Mouse (Mus musculus) kidney, embryonic 14.5 days (tissue): Measurements from ENCODE around the gene Dapk3. TPM values are rescaled to one million over a fixed set of nuclear protein-coding genes. Genes with fewer than 3 reads are reported as not detected.

Source experiments
- ATAC-seq: fragments of 200-750 bp; cut with Nextera tagmentation; 2 replicates; pipeline ENCODE4 v1.8.0; 2017; ENCODE audit warnings: moderate number of reproducible peaks, mild to moderate bottlenecking, moderate TSS enrichment, moderate library complexity; ENCODE audit not compliant: low FRiP score, low TSS enrichment
- H3K27ac ChIP-seq: fragments of 300-500 bp; sonication (generic); 2 replicates; pipeline ENCODE4 v1.5.1; 2014; ENCODE audit warnings: low read depth, mild to moderate bottlenecking, low read length, moderate library complexity, mixed read lengths
- H3K27me3 ChIP-seq: fragments of 300-500 bp; sonication (generic); 2 replicates; pipeline ENCODE4 v1.6.1; 2014; ENCODE audit warnings: mild to moderate bottlenecking, low read length; ENCODE audit not compliant: control insufficient read depth, insufficient read depth
- H3K36me3 ChIP-seq: fragments of 300-500 bp; sonication (generic); 2 replicates; pipeline ENCODE4 v1.6.1; 2014; ENCODE audit warnings: low read length, mixed read lengths; ENCODE audit not compliant: control insufficient read depth, insufficient read depth
- H3K4me1 ChIP-seq: fragments of 300-500 bp; sonication (generic); 2 replicates; pipeline ENCODE4 v1.6.1; 2014; ENCODE audit warnings: low read length, mixed read lengths; ENCODE audit not compliant: control insufficient read depth, insufficient read depth
- H3K4me2 ChIP-seq: fragments of 300-500 bp; sonication (generic); replicated peaks from 2 replicates; pipeline ENCODE4 v1.6.1; 2014; ENCODE audit warnings: low read depth, mild to moderate bottlenecking, low read length
- H3K4me3 ChIP-seq: fragments of 300-500 bp; sonication (generic); 2 replicates; pipeline ENCODE4 v1.5.1; 2014; ENCODE audit warnings: mild to moderate bottlenecking, low read length
- H3K9ac ChIP-seq: fragments of 300-500 bp; sonication (generic); 2 replicates; pipeline ENCODE4 v1.6.1; 2014; ENCODE audit warnings: low read depth, mild to moderate bottlenecking, low read length, moderate library complexity
- H3K9me3 ChIP-seq: fragments of 300-500 bp; sonication (generic); 2 replicates; pipeline ENCODE4 v1.6.1; 2016; ENCODE audit warnings: low read length; ENCODE audit not compliant: control insufficient read depth
- whole genome bisulfite sequencing: fragments of 180-500 bp; shearing (Covaris S2); extraction: QIAGEN DNeasy Blood & Tissue Kit; methylation state at CpG from one replicate; pipeline ENCODE4 v1.1.7; 2014; 5-methylcytosine and 5-hydroxymethylcytosine counted together
- polyA plus RNA-seq: library from polyadenylated mRNA; unstranded; fragments of >200 nt; fragmentation: Nextera tagmentation; extraction: Ambion mirVana; gene quantifications from 2 replicates; pipeline ENCODE4 v1.2.1, GENCODE M21; 2014

Gene Dapk3
- 45.7 and 58.0 TPM in 2 replicates for polyA plus RNA-seq

DNA sequence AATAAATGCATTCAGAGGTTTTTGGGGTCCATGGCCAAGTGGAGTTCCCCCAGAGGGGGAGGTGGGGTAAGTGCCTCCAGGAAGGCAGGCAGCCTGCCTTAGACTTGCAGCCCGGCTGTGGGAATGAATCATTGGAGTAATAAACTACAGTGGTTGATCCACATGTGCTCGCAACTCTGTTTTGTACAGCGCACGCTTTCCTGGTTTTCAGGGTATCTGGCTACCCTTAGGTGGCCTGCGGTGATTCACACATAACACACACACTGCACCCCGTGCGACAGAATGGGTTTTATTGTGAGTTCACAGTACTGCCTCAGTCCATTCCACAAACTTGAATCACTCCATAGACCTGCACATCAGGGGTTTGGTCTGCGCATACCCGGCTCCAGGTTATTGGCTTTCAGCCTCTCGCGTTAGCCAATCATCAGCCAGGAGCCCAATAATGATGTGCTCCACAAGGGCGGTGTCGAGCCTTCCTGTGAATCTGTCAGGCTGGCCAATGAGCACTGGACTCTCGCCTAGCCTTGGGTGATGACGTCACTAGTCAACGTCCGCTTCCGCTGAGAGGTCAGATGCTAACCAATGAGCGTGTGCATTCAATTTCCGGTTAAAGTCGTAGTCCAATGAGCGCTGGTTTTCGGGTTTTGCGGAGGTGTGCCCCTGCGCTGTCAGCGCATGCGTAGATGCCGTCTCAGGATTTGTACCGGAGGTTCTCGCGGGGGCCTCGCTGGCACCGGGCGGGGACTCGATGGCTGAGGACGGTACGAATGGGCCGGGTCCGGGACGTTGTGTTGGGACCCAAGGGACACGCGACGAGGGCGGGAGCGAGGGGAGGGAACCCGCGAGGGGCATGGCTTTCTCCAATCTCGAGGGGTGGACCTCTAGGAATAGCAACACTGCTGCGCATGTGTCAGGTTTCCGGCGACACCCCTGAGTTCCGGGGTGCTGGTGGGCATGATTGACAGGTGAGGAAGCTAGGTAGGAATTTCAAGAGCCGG, at the start of gene Dapk3:
Dapk3 (plus strand) TSS at position 670 of the 998 bp plus-strand sequence.
- Histone ChIP-seq H3K4me1 (peaks cover 22% of the 10 kb centered on the region; the same call in 1 of the 2 replicates), H3K36me3 (peaks cover 67% of the 10 kb centered on the region), H3K27me3 (no peaks in the 10 kb centered on the region), H3K4me2 (peak within 1 kb of the TSS; percentile 56), H3K4me3 (peak within 1 kb of the TSS; percentile 68), H3K27ac (peak within 1 kb of the TSS; percentile 66), H3K9ac (peak within 1 kb of the TSS; percentile 72), H3K9me3 (no peaks in the 10 kb centered on the region)
- WGBS = 5% methylated on average over 53 of the region's 53 CpGs
- ATAC-seq = peak; percentile 93

GRCm38 (mm10) chr10:81134181-81134587, 48.6 kb upstream of the Dapk3 start:
- Histone ChIP-seq H3K4me1 (peaks cover 24% of the 10 kb centered on the region), H3K9me3 (no peaks in the 10 kb centered on the region), H3K27me3 (peaks cover 3% of the 10 kb centered on the region; the same call in 1 of the 2 replicates), H3K36me3 (no peaks in the 10 kb centered on the region), H3K4me3 (peak overlapping the region; percentile 11; the same call in 1 of the 2 replicates), H3K4me2 (no peak overlapping the region; the same call in 1 of the 2 replicates), H3K9ac (no peak overlapping the region), H3K27ac (no peak overlapping the region)
- no peak for ATAC-seq
- 2% methylated on average over 16 of the region's 16 CpGs for WGBS

DNA sequence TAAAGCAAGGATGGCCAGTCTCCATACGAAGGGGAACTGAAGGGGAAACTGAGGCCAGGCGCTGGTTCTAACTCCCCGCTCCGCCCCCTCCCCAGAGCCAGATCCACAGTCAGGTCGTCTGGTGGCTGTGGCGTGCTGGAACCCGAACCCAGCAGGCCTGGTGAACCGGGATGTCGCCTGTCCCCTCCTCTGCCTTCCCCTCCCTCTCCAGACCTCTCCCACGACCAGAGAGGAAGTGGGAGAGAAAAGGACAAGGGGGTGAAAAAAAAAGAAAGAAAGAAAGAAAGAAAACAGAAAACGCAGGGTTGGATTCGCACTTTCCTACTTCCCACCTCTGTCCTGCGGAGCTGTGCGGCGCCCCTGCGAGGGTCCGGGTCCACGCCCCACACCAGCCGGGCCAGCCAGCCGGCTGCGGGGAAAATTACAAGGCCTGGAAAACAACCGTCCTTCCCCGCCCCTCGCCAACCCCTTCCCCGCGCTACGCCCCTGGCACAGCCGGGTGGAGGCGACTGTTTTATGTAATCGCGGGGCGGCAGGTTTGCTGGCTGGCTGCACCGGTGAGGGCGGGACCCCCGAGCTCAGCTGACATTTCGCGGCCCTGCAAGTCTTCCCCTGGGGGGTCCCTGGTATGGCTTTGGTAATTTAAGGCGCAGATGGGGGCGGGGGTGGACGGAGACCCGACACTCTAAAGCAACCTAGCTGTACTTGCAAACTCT, 47.7 kb upstream of the Dapk3 start, which contains the start of gene Zbtb7a:
Zbtb7a (plus strand) TSS at position 255 of the 716 bp plus-strand sequence.
- 1% methylated on average over 41 of the region's 41 CpGs for WGBS
- Histone ChIP-seq H3K9me3 (no peaks in the 10 kb centered on the region), H3K36me3 (no peaks in the 10 kb centered on the region), H3K9ac (peak within 1 kb of the TSS; percentile 97), H3K27me3 (peaks cover 3% of the 10 kb centered on the region; the same call in 1 of the 2 replicates), H3K4me1 (peaks cover 33% of the 10 kb centered on the region), H3K4me2 (peak within 1 kb of the TSS; percentile 100), H3K4me3 (peak within 1 kb of the TSS; percentile 90), H3K27ac (peak within 1 kb of the TSS; percentile 99; the same call in 1 of the 2 replicates)
- ATAC-seq = no peak

GRCm38 (mm10) chr10:81135831-81136705, 46.7 kb upstream of the Dapk3 start:
- ATAC-seq = peak; percentile 18; the same call in 1 of the 2 replicates
- H3K36me3 ChIP-seq = no peaks in the 10 kb centered on the region
- H3K27ac ChIP-seq = peak overlapping the region; percentile 99
- H3K4me2 ChIP-seq = peak overlapping the region; percentile 100
- peak overlapping the region; percentile 90 for H3K4me3 ChIP-seq
- H3K9me3 ChIP-seq = no peaks in the 10 kb centered on the region
- peaks cover 43% of the 10 kb centered on the region for H3K4me1 ChIP-seq
- peak overlapping the region; percentile 97 for H3K9ac ChIP-seq
- under 1% methylated on average over 61 of the region's 86 CpGs for WGBS
- H3K27me3 ChIP-seq = peaks cover 3% of the 10 kb centered on the region; the same call in 1 of the 2 replicates

DNA sequence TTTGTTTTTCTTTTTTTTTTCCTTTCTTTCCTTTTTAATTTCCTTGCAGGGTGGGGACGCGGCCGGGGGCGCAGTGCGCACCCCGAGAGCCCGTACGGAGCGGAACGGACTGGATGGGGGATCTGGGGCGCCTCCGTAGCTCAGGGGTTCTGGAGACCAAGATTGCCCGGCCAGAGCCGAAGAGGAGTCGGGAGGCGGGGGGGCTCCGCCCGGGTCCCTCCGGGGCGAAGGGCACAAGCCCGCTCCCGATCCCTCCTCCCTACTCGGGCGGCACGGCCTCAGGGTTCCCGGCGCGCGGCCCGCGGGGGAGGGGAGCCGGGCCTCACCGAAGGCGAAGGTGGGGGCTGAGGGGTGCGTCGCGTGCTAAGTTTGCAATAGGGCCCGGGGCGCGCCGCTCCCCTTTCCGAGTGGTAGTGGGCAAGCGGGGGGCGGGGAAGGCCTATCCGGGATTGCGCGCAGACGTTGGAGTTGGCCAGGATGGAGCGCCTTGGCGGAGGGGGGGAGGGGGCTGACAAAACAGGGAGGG, 46.0 kb upstream of the Dapk3 start:
- ATAC-seq = peak; percentile 47
- H3K4me2 ChIP-seq = peak overlapping the region; percentile 100
- H3K9me3 ChIP-seq = no peaks in the 10 kb centered on the region
- WGBS = under 1% methylated on average over 39 of the region's 50 CpGs
- peak overlapping the region; percentile 97 for H3K9ac ChIP-seq
- H3K27me3 ChIP-seq = peaks cover 3% of the 10 kb centered on the region; the same call in 1 of the 2 replicates
- peak overlapping the region; percentile 90 for H3K4me3 ChIP-seq
- no peaks in the 10 kb centered on the region; the same call in 1 of the 2 replicates for H3K36me3 ChIP-seq
- H3K27ac ChIP-seq = peak overlapping the region; percentile 99
- peaks cover 45% of the 10 kb centered on the region for H3K4me1 ChIP-seq

DNA sequence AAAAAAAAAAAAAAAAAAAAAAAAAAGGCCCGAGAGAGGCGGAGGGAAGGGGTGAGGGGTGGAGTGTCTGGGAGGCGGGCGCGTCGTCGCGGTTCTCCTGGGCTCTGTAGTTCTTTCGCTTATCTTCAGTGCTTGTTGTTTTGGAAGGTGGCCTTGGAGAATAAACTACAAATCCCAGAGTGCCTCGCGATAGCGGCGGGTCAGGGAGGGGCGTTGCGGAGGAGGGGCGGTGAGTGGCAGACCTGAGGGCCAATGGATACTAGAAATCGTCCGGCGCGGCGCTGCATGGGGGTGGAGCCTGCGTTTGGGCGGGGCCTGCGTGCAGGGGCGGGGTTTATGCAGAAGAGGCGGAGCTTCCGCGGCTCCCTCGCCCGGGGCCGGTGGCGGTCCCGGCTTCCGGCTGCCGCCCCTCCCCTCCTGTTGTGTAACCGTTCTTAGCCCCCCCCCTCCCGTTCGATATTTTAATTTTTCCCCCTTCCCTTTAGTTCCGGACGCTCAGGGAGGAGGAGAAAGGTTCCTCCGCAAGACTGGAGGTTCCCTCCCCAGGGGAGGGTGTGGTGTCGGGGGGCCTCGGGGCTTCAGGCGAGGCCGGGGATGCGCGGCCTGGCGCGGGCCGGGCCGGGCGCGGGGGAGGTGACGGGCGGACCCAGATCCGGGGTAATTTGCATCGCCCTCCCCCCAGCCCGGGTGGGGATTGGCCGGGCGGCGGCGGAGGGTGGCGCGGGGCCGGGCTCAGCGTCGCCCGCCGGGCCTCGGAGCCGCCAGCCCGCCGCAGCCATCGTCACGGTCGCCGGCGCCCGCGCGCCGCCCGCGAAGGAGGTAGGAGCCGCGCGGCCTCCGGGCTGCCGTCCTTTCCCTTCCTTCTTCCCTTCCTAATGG, 45.3 kb upstream of the Dapk3 start:
- peaks cover 3% of the 10 kb centered on the region; the same call in 1 of the 2 replicates for H3K27me3 ChIP-seq
- WGBS = under 1% methylated on average over 52 of the region's 89 CpGs
- peak overlapping the region; percentile 97 for H3K9ac ChIP-seq
- H3K4me3 ChIP-seq = peak overlapping the region; percentile 90
- peak overlapping the region; percentile 99 for H3K27ac ChIP-seq
- no peaks in the 10 kb centered on the region for H3K9me3 ChIP-seq
- H3K36me3 ChIP-seq = no peaks in the 10 kb centered on the region; the same call in 1 of the 2 replicates
- H3K4me2 ChIP-seq = peak overlapping the region; percentile 89
- peaks cover 49% of the 10 kb centered on the region for H3K4me1 ChIP-seq
- ATAC-seq = peak; percentile 92

DNA sequence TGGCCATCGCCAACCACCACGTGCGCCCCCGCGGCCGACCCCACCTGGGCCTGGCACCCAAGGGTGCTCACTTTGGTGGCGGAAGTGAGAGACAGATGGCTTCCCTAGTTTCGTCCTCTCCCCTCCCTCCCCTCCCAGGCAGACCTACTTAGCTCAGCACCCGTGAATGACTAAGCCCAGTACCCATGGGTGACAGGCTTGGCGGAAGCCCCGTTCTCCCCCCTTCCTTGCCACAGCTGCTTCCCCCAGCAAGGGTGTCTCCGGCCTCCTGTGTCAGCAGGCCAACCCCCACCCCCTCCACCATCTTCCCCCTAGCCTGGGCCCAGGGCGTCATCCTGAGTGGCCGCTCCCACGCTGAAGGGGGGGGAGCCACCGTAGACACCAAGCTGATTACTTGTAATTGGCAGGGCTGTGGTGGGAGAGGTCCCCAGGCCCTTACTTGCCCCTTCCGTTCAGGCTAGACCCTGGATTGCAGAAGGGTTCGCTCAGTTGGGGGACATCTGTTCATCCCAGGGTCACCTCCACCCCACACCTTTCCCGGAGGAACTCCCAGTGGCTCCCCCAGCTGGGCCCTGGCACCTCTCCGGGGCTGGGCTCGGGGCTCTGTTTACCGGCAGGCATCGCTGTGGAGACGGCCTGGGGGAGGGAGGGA, 44.5 kb upstream of the Dapk3 start:
- H3K9ac ChIP-seq = peak overlapping the region; percentile 78
- peak overlapping the region; percentile 90 for H3K4me3 ChIP-seq
- WGBS = 1% methylated on average over 18 of the region's 24 CpGs
- H3K9me3 ChIP-seq = no peaks in the 10 kb centered on the region
- peaks cover 49% of the 10 kb centered on the region for H3K4me1 ChIP-seq
- peaks cover 3% of the 10 kb centered on the region; the same call in 1 of the 2 replicates for H3K27me3 ChIP-seq
- no peak for ATAC-seq
- peak overlapping the region; percentile 88 for H3K27ac ChIP-seq
- H3K36me3 ChIP-seq = peaks cover 2% of the 10 kb centered on the region
- H3K4me2 ChIP-seq = peak overlapping the region; percentile 89
